Mouse (Mus musculus): Measurements from ENCODE around the gene Gngt1. TPM values are rescaled to one million over a fixed set of nuclear protein-coding genes. Genes with fewer than 3 reads are reported as not detected.

The Gngt1 gene
- polyA plus RNA-seq, 1 experiment from 2014 or later, result 0.13 TPM

DNA sequence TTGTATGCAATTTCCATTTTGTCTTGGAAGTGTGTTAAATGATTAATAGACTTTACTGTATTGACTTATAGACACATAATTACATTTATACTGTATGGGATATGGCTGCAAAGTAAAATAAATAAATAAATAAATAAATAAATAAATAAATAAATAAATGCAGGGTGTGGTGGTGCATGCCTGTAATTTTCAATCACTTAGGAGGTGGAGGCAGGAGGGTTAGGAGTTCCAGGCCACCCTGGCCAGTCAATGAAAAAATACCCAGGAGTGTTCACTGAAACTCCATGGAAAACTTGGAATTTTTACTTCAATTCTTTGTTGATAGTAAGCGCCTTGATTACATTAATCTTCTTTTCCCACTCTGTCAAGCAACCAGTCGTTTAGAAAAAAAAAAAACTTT, 11.2 kb downstream of the Gngt1 start:
- TF ChIP-seq EP300 (optimal IDR thresholded peaks at IDR 0.05) (no peak), CTCF (IDR thresholded peaks at IDR 0.05; ENCODE audit: low read depth) (no peak)
- no peaks in the 10 kb centered on the region for H3K27me3 ChIP-seq (ENCODE audit: control insufficient read depth, insufficient read depth, low read length)
- H3K4me1 ChIP-seq (replicated peaks; ENCODE audit: control insufficient read depth, insufficient read depth), result no peaks in the 10 kb centered on the region
- no peak for DNase-seq (ENCODE audit: low spot score)
- H3K4me3 ChIP-seq (ENCODE audit: low read depth, low read length), result peak overlapping the region; percentile 56
- H3K27ac ChIP-seq (replicated peaks), result no peak overlapping the region
- H3K4me2 ChIP-seq (replicated peaks; ENCODE audit: low read depth), result peak overlapping the region; percentile 74
- no peaks in the 10 kb centered on the region for H3K9me3 ChIP-seq (ENCODE audit: control insufficient read depth, low read length)
- WGBS, result 48% methylated on average over 2 of the region's 2 CpGs
- H3K9ac ChIP-seq (ENCODE audit: low read length), result no peak overlapping the region
- no peaks in the 10 kb centered on the region for H3K36me3 ChIP-seq (ENCODE audit: control insufficient read depth, insufficient read depth, low read length)
- ATAC-seq (ENCODE audit: low FRiP score, low TSS enrichment), result no peak

GRCm38 (mm10) chr6:4008501-4009040, 15.0 kb downstream of the Gngt1 start:
- 42% methylated on average over 2 of the region's 2 CpGs for WGBS
- H3K36me3 ChIP-seq (ENCODE audit: control insufficient read depth, insufficient read depth, low read length), result no peaks in the 10 kb centered on the region

GRCm38 (mm10) chr6:4009548-4009947, 16.0 kb downstream of the Gngt1 start:
- Histone ChIP-seq H3K4me3 (ENCODE audit: low read depth, low read length) (no peak overlapping the region), H3K4me2 (replicated peaks; ENCODE audit: low read depth) (no peak overlapping the region), H3K27ac (replicated peaks) (no peak overlapping the region), H3K9me3 (ENCODE audit: control insufficient read depth, low read length) (no peaks in the 10 kb centered on the region), H3K9ac (ENCODE audit: low read length) (no peak overlapping the region), H3K27me3 (ENCODE audit: control insufficient read depth, insufficient read depth, low read length) (no peaks in the 10 kb centered on the region), H3K4me1 (replicated peaks; ENCODE audit: control insufficient read depth, insufficient read depth) (no peaks in the 10 kb centered on the region), H3K36me3 (ENCODE audit: control insufficient read depth, insufficient read depth, low read length) (no peaks in the 10 kb centered on the region)
- TF ChIP-seq EP300 (optimal IDR thresholded peaks at IDR 0.05) (no peak), CTCF (IDR thresholded peaks at IDR 0.05; ENCODE audit: low read depth) (no peak)
- DNase-seq (ENCODE audit: low spot score) (no peak), ATAC-seq (ENCODE audit: low FRiP score, low TSS enrichment) (no peak)

More at GRCm38 (mm10) chr6:4008501-4009040, 15.0 kb downstream of the Gngt1 start:
- no peaks in the 10 kb centered on the region for H3K4me1 ChIP-seq (replicated peaks; ENCODE audit: control insufficient read depth, insufficient read depth)
- TF ChIP-seq EP300 (optimal IDR thresholded peaks at IDR 0.05), result no peak
- no peak for TF ChIP-seq CTCF (IDR thresholded peaks at IDR 0.05; ENCODE audit: low read depth)
- ATAC-seq (ENCODE audit: low FRiP score, low TSS enrichment), result no peak
- no peak overlapping the region for H3K4me2 ChIP-seq (replicated peaks; ENCODE audit: low read depth)
- DNase-seq (ENCODE audit: low spot score), result no peak
- H3K9ac ChIP-seq (ENCODE audit: low read length), result no peak overlapping the region
- H3K4me3 ChIP-seq (ENCODE audit: low read depth, low read length), result no peak overlapping the region
- no peaks in the 10 kb centered on the region for H3K9me3 ChIP-seq (ENCODE audit: control insufficient read depth, low read length)
- H3K27me3 ChIP-seq (ENCODE audit: control insufficient read depth, insufficient read depth, low read length), result no peaks in the 10 kb centered on the region
- no peak overlapping the region for H3K27ac ChIP-seq (replicated peaks)

DNA sequence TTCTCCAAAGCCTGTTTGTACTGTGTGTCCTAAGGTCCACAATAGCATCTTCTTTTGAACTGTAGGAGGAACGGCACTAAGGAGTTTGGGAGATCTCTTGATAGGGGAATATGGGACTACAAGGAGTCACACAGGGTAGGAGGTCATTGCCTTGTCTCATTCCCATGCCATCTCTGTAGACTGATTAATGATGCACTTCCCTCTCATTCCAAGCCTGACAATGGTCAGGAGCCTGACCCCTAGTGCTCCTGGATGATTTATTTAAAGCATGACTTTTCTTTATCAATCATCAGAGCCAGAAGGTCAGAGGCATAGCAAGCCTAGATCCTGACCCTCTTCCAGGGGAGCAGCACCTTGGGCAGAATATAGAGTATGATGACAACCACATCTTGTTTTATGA, 29.1 kb downstream of the Gngt1 start:
- Histone ChIP-seq H3K4me3 (ENCODE audit: low read depth, low read length) (no peak overlapping the region), H3K4me2 (replicated peaks; ENCODE audit: low read depth) (no peak overlapping the region), H3K9ac (ENCODE audit: low read length) (no peak overlapping the region), H3K36me3 (ENCODE audit: control insufficient read depth, insufficient read depth, low read length) (no peaks in the 10 kb centered on the region), H3K4me1 (replicated peaks; ENCODE audit: control insufficient read depth, insufficient read depth) (no peaks in the 10 kb centered on the region), H3K9me3 (ENCODE audit: control insufficient read depth, low read length) (no peaks in the 10 kb centered on the region), H3K27ac (replicated peaks) (no peak overlapping the region), H3K27me3 (ENCODE audit: control insufficient read depth, insufficient read depth, low read length) (no peaks in the 10 kb centered on the region)
- 38% methylated on average over 1 of the region's 1 CpGs for WGBS
- DNase-seq (ENCODE audit: low spot score) (no peak), ATAC-seq (ENCODE audit: low FRiP score, low TSS enrichment) (no peak)
- TF ChIP-seq EP300 (optimal IDR thresholded peaks at IDR 0.05) (no peak), CTCF (IDR thresholded peaks at IDR 0.05; ENCODE audit: low read depth) (no peak)

DNA sequence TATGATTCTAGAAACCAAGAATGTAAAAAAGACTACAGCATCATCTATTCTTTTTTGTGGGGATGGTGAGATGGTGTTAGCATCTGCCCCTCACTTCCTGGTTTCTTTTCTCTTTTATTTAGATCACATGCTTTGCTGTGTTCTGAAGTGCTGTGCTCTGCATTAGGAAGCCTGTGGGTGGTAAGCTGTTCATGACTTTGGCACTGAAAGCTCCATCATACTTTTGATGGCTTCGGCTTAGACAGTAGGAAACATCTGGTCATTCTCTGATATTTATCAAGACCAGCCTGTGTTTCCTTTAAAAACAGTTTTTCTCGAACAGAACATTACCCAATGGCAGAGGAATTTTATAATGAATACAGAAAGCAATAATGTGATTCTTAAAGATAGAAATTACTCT, 32.8 kb downstream of the Gngt1 start:
- H3K36me3 ChIP-seq (ENCODE audit: control insufficient read depth, insufficient read depth, low read length), result no peaks in the 10 kb centered on the region
- WGBS, result 31% methylated on average over 2 of the region's 2 CpGs
- no peak overlapping the region for H3K9ac ChIP-seq (ENCODE audit: low read length)
- no peaks in the 10 kb centered on the region for H3K27me3 ChIP-seq (ENCODE audit: control insufficient read depth, insufficient read depth, low read length)
- H3K4me2 ChIP-seq (replicated peaks; ENCODE audit: low read depth), result no peak overlapping the region
- H3K27ac ChIP-seq (replicated peaks), result no peak overlapping the region
- H3K9me3 ChIP-seq (ENCODE audit: control insufficient read depth, low read length), result no peaks in the 10 kb centered on the region
- ATAC-seq (ENCODE audit: low FRiP score, low TSS enrichment), result no peak
- TF ChIP-seq EP300 (optimal IDR thresholded peaks at IDR 0.05), result no peak
- no peak for TF ChIP-seq CTCF (IDR thresholded peaks at IDR 0.05; ENCODE audit: low read depth)
- H3K4me1 ChIP-seq (replicated peaks; ENCODE audit: control insufficient read depth, insufficient read depth), result no peaks in the 10 kb centered on the region
- no peak for DNase-seq (ENCODE audit: low spot score)
- H3K4me3 ChIP-seq (ENCODE audit: low read depth, low read length), result no peak overlapping the region

DNA sequence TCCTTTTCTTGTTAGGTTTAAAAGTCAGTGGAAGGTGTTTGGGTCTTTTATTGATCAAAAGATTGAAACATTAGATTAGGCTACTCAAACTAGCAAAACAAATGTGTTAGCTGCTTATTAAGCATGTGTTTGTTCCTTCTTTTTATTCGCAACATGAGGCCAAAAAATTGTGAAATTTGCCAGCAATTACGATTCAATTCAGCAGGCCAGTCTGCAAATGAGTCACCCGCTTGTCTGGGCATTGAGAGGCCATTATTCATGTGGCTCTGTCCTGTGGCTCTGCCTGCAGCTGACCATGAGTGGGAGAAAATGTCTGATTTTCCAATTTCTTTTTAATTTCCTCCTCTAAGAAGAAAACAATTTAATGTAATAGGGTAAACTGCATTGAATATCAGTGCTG, 37.4 kb downstream of the Gngt1 start:
- no peaks in the 10 kb centered on the region for H3K27me3 ChIP-seq (ENCODE audit: control insufficient read depth, insufficient read depth, low read length)
- TF ChIP-seq CTCF (IDR thresholded peaks at IDR 0.05; ENCODE audit: low read depth) (no peak), EP300 (optimal IDR thresholded peaks at IDR 0.05) (no peak)
- WGBS, result 65% methylated on average over 3 of the region's 3 CpGs

More for the DNA sequence above, 37.4 kb downstream of the Gngt1 start:
- H3K36me3 ChIP-seq (ENCODE audit: control insufficient read depth, insufficient read depth, low read length), result no peaks in the 10 kb centered on the region
- H3K4me3 ChIP-seq (ENCODE audit: low read depth, low read length), result no peak overlapping the region
- no peak overlapping the region for H3K4me2 ChIP-seq (replicated peaks; ENCODE audit: low read depth)
- DNase-seq (ENCODE audit: low spot score), result no peak
- no peak overlapping the region for H3K9ac ChIP-seq (ENCODE audit: low read length)
- H3K27ac ChIP-seq (replicated peaks), result no peak overlapping the region
- H3K9me3 ChIP-seq (ENCODE audit: control insufficient read depth, low read length), result no peaks in the 10 kb centered on the region
- H3K4me1 ChIP-seq (replicated peaks; ENCODE audit: control insufficient read depth, insufficient read depth), result no peaks in the 10 kb centered on the region
- no peak for ATAC-seq (ENCODE audit: low FRiP score, low TSS enrichment)
